Mouse (Mus musculus) stomach, embryonic 14.5 days (tissue): ENCODE results near the gene Mgmt. TPM values are rescaled to one million over a fixed set of nuclear protein-coding genes. Genes with fewer than 3 reads are reported as not detected.

Experiments
- ATAC-seq: fragments of 200-750 bp; cut with Nextera tagmentation; 2 replicates; pipeline ENCODE4 v1.8.0; 2017; ENCODE audit warnings: low read depth, moderate TSS enrichment; ENCODE audit not compliant: insufficient number of reproducible peaks, insufficient read depth, low FRiP score
- H3K27ac ChIP-seq: fragments of 300-500 bp; sonication (generic); 2 replicates; pipeline ENCODE4 v1.5.1; 2014; ENCODE audit warnings: mild to moderate bottlenecking, low read length, moderate library complexity, mixed read lengths
- H3K27me3 ChIP-seq: fragments of 300-500 bp; sonication (generic); 2 replicates; pipeline ENCODE4 v1.6.1; 2014; ENCODE audit warnings: low read length, control low read depth, mixed read lengths; ENCODE audit not compliant: control insufficient read depth, insufficient read depth
- H3K36me3 ChIP-seq: fragments of 300-500 bp; sonication (generic); 2 replicates; pipeline ENCODE4 v1.6.1; 2014; ENCODE audit warnings: mild to moderate bottlenecking, control low read depth, low read length, moderate library complexity, mixed read lengths; ENCODE audit not compliant: control insufficient read depth, insufficient read depth
- H3K4me1 ChIP-seq: fragments of 300-500 bp; sonication (generic); 2 replicates; pipeline ENCODE4 v1.6.1; 2014; ENCODE audit warnings: low read length, control low read depth, mixed read lengths; ENCODE audit not compliant: control insufficient read depth, insufficient read depth
- H3K4me2 ChIP-seq: fragments of 300-500 bp; sonication (generic); replicated peaks from 2 replicates; pipeline ENCODE4 v1.6.1; 2014; ENCODE audit warnings: low read depth, low read length, control low read depth
- H3K4me3 ChIP-seq: fragments of 300-500 bp; sonication (generic); 2 replicates; pipeline ENCODE4 v1.5.1; 2014; ENCODE audit warnings: low read depth, low read length, control low read depth
- H3K9ac ChIP-seq: fragments of 300-500 bp; sonication (generic); replicated peaks from 2 replicates; pipeline ENCODE4 v1.6.1; 2014; ENCODE audit warnings: low read depth, mild to moderate bottlenecking, control low read depth, low read length, moderate library complexity, mixed read lengths
- H3K9me3 ChIP-seq: fragments of 300-500 bp; sonication (generic); 2 replicates; pipeline ENCODE4 v1.6.1; 2016; ENCODE audit warnings: low read depth, low read length, control low read depth; ENCODE audit not compliant: control insufficient read depth
- WGBS: fragments of 180-500 bp; shearing (Covaris S2); extraction: QIAGEN DNeasy Blood & Tissue Kit; methylation state at CpG from one replicate; pipeline ENCODE4 v1.1.7; 2014; 5-methylcytosine and 5-hydroxymethylcytosine counted together
- polyA plus RNA-seq: library from polyadenylated mRNA; unstranded; fragments of >200 nt; fragmentation: Nextera tagmentation; extraction: Ambion mirVana; gene quantifications from 2 replicates; pipeline ENCODE4 v1.2.1, GENCODE M21; 2014

The Mgmt gene
- polyA plus RNA-seq, 1 experiment from 2014 or later, result 10.5 TPM

DNA sequence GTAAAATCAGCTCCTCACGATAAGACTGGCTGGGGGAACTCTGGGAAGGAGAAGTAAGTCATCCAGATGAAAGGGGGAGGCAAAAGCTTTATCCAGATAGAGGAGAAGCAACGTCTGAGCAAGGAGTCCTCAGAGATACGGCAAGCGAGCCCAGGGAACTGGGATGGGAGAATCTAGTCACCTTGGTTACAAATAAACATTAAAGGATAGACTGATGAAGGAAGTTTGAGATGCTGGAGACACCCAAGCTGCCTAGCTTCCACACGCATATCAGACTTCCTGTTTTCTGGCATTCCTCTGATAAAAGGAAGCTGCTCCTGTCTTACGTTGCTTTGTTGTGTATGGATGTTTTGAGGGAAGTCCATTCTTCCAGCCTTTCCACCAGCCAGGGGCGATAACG, 42.5 kb upstream of the Mgmt start:
- Histone ChIP-seq H3K4me2 (no peak overlapping the region), H3K27ac (no peak overlapping the region), H3K4me1 (no peaks in the 10 kb centered on the region), H3K4me3 (no peak overlapping the region), H3K36me3 (no peaks in the 10 kb centered on the region), H3K9me3 (no peaks in the 10 kb centered on the region), H3K9ac (no peak overlapping the region), H3K27me3 (no peaks in the 10 kb centered on the region)
- WGBS, result 74% methylated on average over 8 of the region's 8 CpGs
- ATAC-seq, result no peak

- Histone ChIP-seq H3K4me2 (no peak overlapping the region), H3K27me3 (no peaks in the 10 kb centered on the region), H3K9ac (no peak overlapping the region), H3K4me3 (no peak overlapping the region), H3K36me3 (no peaks in the 10 kb centered on the region), H3K4me1 (no peaks in the 10 kb centered on the region), H3K27ac (no peak overlapping the region), H3K9me3 (no peaks in the 10 kb centered on the region)
- ATAC-seq, result no peak
- 62% methylated on average over 4 of the region's 4 CpGs for WGBS
Measured at GRCm38 (mm10) chr7:136852721-136853120, 41.7 kb upstream of the Mgmt start.

DNA sequence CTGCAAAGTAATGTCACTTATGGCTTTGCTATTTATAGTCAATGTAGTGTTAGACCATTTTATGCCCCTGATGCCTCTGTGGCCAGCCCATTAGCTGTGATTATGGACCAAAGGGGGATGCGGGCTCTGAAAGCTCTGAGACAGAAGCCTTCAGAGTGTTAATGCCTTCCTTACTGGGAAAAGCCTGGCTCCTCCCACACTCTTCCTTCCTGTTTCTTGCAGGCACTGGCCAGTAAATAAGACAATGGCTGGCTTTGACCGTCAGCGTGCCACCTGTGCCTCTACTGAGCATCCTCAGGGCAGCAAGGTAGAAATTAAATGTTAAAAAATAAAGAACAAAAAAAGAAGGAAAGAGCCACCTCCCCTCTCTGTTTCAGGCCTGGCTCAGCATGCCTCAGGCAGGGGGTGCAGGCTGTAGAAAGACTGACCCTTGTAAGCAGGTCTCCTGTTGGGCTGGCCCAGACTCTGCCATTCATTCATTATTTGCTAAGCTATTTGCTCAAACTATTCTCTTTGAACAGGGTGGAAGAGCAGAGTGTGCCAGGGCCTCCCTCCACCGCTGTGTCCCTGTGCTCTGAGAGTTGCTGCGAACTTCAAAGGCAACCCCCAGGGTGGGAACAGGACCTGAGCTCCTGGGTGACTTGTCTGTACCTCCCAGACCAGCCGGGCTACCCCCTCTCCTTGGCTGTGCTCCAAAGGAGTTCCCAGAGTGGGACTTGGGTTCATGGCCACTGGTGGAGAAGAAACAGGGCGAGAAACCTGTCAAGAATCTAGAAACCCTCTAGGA, 29.5 kb upstream of the Mgmt start:
- peak; percentile 90 for ATAC-seq
- H3K4me2 ChIP-seq, result no peak overlapping the region
- 31% methylated on average over 7 of the region's 7 CpGs for WGBS

DNA sequence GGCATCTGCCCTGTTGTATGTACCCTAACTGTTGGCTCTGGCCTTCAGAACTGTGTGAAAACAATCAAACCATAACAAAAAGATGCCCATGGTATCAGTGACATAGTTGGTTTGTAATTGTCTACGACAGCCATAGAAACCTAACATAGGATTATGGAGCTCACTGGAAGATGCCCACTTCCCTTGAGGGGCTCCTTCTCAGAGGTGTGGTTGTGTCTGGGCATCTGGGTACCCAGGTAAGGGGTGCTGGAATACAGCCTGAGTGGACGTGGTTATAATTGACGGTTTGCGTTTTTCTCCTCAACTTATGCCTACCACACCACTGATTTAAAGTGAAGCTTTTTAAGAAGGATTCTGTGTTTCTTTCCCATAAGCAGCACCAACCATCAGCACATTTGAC, 28.5 kb upstream of the Mgmt start:
- WGBS, result 96% methylated on average over 4 of the region's 4 CpGs
- H3K4me2 ChIP-seq, result no peak overlapping the region
- no peak for ATAC-seq
- no peaks in the 10 kb centered on the region for H3K36me3 ChIP-seq
- H3K4me1 ChIP-seq, result 0 out of 2 replicates have a peak, but pooled peaks cover 5% of the 10 kb centered on the region
- H3K9ac ChIP-seq, result no peak overlapping the region
- no peak overlapping the region for H3K27ac ChIP-seq
- H3K27me3 ChIP-seq, result no peaks in the 10 kb centered on the region
- no peak overlapping the region for H3K4me3 ChIP-seq
- H3K9me3 ChIP-seq, result no peaks in the 10 kb centered on the region

More for the DNA sequence above, 29.5 kb upstream of the Mgmt start:
- Histone ChIP-seq H3K9me3 (no peaks in the 10 kb centered on the region), H3K27ac (peak overlapping the region; percentile 53; the same call in 1 of the 2 replicates), H3K4me1 (0 out of 2 replicates have a peak, but pooled peaks cover 5% of the 10 kb centered on the region), H3K27me3 (no peaks in the 10 kb centered on the region), H3K9ac (no peak overlapping the region), H3K4me3 (no peak overlapping the region), H3K36me3 (no peaks in the 10 kb centered on the region)

GRCm38 (mm10) chr7:136866535-136866934, 27.9 kb upstream of the Mgmt start:
- Histone ChIP-seq H3K4me2 (no peak overlapping the region), H3K9ac (no peak overlapping the region), H3K27ac (no peak overlapping the region), H3K27me3 (no peaks in the 10 kb centered on the region), H3K9me3 (no peaks in the 10 kb centered on the region), H3K4me1 (0 out of 2 replicates have a peak, but pooled peaks cover 5% of the 10 kb centered on the region), H3K4me3 (no peak overlapping the region), H3K36me3 (no peaks in the 10 kb centered on the region)
- 71% methylated on average over 4 of the region's 4 CpGs for WGBS
- ATAC-seq, result no peak

DNA sequence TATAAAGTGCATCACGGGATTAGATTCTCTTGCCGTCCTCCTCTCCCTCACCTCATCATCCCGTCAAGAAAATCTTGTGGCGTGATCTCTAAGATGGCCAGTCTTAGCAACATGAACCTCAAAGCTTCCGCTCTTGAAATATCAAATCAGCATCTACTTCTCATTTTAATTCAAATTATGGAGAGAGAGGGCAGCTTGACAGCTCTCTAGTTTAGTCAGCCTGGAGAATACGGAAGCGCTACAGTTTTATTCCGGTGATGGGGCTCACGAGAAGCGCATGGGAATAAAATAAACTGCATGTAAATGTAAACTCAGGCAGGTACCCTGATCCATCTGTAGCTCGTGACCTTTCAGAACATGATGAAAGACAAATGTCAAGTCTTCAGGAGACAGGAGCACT, 22.9 kb upstream of the Mgmt start:
- Histone ChIP-seq H3K27me3 (no peaks in the 10 kb centered on the region), H3K9ac (no peak overlapping the region), H3K9me3 (no peaks in the 10 kb centered on the region), H3K36me3 (no peaks in the 10 kb centered on the region), H3K4me2 (no peak overlapping the region), H3K27ac (no peak overlapping the region), H3K4me1 (no peaks in the 10 kb centered on the region), H3K4me3 (no peak overlapping the region)
- 62% methylated on average over 11 of the region's 11 CpGs for WGBS
- no peak for ATAC-seq

- 38% methylated on average over 8 of the region's 8 CpGs for WGBS
- Histone ChIP-seq H3K36me3 (no peaks in the 10 kb centered on the region), H3K4me1 (no peaks in the 10 kb centered on the region), H3K27me3 (no peaks in the 10 kb centered on the region), H3K4me3 (no peak overlapping the region), H3K4me2 (no peak overlapping the region), H3K9ac (no peak overlapping the region), H3K27ac (no peak overlapping the region), H3K9me3 (no peaks in the 10 kb centered on the region)
- ATAC-seq, result no peak
Measured at GRCm38 (mm10) chr7:136872059-136872458, 22.4 kb upstream of the Mgmt start.

DNA sequence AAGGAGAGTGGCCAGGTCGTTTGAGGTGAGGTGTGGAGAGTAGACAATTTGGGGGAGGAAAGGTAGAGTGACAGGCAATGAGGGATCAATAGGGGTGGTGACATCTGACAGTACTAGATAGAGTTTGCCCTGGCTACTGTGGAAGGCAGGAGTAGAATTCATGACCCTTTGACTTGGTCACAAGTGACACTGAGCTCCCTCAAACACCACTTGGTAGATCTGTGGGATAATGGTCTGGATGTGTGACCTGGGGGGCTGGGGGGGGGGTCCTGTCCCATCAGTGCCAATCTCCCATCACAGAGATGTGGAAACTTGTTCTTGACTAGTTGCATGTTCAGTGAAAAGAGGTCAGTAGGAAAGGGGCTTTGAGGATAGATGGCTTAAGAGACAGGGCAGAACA, 20.0 kb upstream of the Mgmt start:
- H3K9ac ChIP-seq, result no peak overlapping the region
- H3K9me3 ChIP-seq, result no peaks in the 10 kb centered on the region
- H3K36me3 ChIP-seq, result no peaks in the 10 kb centered on the region
- WGBS, result 39% methylated on average over 1 of the region's 1 CpGs
- no peak overlapping the region for H3K4me3 ChIP-seq
- H3K27ac ChIP-seq, result no peak overlapping the region
- no peaks in the 10 kb centered on the region for H3K27me3 ChIP-seq
- H3K4me2 ChIP-seq, result no peak overlapping the region
- no peak for ATAC-seq
- H3K4me1 ChIP-seq, result no peaks in the 10 kb centered on the region

GRCm38 (mm10) chr7:136880386-136880785, 14.0 kb upstream of the Mgmt start:
- no peak overlapping the region for H3K27ac ChIP-seq
- H3K9ac ChIP-seq, result no peak overlapping the region
- no peaks in the 10 kb centered on the region for H3K4me1 ChIP-seq
- no peak for ATAC-seq
- WGBS, result 74% methylated on average over 4 of the region's 4 CpGs
- no peak overlapping the region for H3K4me3 ChIP-seq
- no peaks in the 10 kb centered on the region for H3K27me3 ChIP-seq
- no peaks in the 10 kb centered on the region for H3K36me3 ChIP-seq
- H3K9me3 ChIP-seq, result no peaks in the 10 kb centered on the region
- no peak overlapping the region for H3K4me2 ChIP-seq
